Mouse (Mus musculus) cerebellum, adult (tissue): ENCODE results near the gene Rnf224.

ENCODE experiments used
- ATAC-seq: cut with Nextera tagmentation; 2 replicates; pipeline ENCODE4 v1.9.2; 2017; ENCODE audit warnings: mild to moderate bottlenecking, moderate library complexity, mixed read lengths; ENCODE audit not compliant: insufficient number of reproducible peaks, low FRiP score, low TSS enrichment

The Rnf224 gene

GRCm38 (mm10) chr2:25196172-25196954 lies 40.2 kb downstream of the Rnf224 start, which contains the start of gene Tor4a:
Gene Tor4a (minus strand): TSS chr2:25196886.
- no peak for ATAC-seq

DNA sequence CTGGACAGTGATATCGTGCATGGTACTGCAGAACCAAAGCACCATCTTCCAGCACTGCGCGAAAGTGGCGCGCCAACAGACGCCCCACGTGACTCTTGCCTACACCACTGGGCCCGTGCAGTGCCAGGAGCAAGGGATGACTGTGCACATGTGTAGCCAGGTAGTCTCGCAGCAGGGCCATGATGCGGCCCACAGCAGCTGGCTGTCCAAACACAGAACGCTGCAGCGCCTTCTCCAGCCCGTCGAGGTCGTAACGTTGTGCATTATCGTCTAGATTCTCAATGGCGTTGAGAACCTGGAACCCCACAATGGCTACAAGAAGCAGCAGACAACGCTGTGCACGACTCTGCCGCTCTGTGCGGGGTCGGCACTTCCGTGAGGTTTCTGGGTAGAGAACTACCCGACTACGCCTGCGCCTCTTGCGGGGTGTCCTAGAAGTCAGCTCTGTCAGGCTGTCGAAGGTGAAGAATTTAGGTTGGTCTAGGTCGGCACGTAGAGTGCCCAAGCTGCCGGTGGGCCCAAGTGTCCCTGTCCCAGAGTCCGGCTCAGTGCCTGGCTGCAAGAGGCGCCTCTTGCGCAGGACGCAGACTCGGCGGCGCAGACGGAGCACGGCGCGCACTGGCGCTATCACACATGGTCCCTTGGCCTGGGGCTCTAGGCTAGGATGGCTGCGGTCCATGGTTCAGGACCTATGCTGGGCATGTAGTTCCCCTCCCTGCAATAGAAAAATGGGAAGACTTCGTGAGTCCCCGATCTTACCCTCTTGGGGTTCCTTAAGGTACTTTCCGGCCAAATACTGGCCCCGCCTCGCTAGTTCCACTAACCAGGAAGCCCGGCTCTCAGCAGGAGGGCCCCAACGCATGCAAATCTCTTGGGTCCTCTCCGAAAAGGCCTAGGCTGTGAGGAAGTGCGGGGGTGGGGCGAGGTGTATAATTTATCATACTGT lies 41.1 kb downstream of the Rnf224 start:
- no peak for ATAC-seq

GRCm38 (mm10) chr2:25194486-25195171 lies 42.0 kb downstream of the Rnf224 start:
- ATAC-seq, result no peak

DNA sequence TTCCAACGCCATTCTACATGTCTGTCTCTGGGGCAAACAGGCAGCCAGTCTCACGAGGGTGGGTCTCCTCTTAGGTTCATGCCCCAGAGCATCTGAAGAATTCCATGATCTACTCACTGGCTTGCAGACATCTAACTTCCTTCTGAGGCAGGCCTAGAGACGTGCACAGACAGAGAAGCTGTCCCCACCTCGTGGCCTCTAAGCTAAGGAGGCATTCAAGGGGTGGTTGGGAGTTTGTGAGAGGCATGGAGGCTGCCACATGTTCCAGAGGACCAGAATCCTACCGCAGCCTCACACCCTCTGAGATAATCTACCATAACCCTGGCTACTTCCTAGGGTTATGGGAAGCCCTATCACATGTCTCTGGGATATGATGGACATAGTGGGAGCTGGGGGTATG lies 42.6 kb downstream of the Rnf224 start:
- no peak for ATAC-seq

DNA sequence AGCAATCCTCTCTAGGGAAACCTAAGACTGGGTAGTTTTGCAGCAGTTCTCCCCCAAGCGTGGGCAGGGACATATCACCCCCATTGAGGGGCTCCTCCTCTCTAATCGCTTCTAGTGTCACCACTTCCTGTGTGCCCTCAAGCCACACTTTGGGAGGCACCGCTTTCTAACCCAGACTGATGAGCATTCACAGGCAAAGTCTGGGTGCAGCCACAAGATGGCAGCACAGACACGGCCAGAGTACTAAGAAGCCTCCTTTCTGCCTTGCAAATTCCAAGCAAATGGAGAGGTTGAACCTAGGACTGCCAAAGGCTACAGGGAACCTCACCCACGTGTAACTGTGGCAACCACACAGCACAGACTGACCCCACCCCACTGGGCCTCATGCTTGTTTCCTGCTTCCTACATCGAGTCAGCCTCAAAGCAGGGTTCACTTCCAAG lies 43.2 kb downstream of the Rnf224 start:
- peak; percentile 93 for ATAC-seq

- ATAC-seq, result no peak
These were observed 48.7 kb downstream of the Rnf224 start for GRCm38 (mm10) chr2:25187841-25188240.

- no peak for ATAC-seq
These were observed 50.0 kb downstream of the Rnf224 start for GRCm38 (mm10) chr2:25186575-25186930.

GRCm38 (mm10) chr2:25185625-25186574 lies 50.7 kb downstream of the Rnf224 start:
- ATAC-seq, result no peak

GRCm38 (mm10) chr2:25184496-25184895 lies 52.1 kb downstream of the Rnf224 start:
- no peak for ATAC-seq
